Mouse (Mus musculus) T-cell, adult 2 months (primary cell): Measurements from ENCODE around the gene Gng12.
A peak's percentile ranks its signal among the peaks of the same experiment; 100 is the strongest.

Experiments
- DNase-seq: peaks from one replicate; pipeline ENCODE4 v3.0.0; 2022; ENCODE audit warnings: low spot score

Gene Gng12

DNA sequence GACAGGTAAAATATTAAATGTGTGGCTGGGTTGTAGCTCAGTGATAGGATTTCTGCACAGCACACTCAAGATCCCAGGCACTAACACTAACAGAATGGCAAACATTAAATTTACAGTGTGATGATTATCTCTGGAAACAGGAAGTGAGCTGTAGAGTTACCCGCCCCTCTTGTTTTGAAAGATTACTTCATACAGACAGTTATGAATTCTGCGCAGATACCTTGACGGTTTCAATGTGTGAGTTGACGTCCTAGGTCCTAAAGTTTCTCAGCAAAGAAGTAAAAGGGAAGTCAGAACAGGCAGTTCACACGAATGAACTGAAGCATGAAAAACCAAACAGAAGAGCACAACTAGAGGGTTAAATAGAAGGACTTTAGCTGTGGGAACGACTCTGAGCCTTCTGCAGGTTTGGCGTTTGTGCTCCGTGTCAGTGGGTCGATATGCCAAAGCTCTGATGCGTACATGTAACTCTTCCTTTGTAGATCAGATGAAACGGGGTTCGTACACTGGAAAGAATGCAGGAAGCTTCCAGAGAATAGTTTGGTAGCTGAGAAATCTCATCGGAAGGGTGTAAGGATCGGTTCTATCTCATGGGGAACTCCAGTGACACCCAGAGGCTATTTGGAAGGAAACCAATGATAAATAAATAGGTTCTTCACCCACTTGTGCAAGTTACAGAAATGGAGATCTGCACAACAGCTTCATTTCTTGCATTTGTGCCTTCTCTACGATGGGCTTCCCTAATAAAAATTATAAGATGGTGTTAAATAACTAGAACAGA lies 160.1 kb downstream of the Gng12 start:
- peak; percentile 32 for DNase-seq

DNA sequence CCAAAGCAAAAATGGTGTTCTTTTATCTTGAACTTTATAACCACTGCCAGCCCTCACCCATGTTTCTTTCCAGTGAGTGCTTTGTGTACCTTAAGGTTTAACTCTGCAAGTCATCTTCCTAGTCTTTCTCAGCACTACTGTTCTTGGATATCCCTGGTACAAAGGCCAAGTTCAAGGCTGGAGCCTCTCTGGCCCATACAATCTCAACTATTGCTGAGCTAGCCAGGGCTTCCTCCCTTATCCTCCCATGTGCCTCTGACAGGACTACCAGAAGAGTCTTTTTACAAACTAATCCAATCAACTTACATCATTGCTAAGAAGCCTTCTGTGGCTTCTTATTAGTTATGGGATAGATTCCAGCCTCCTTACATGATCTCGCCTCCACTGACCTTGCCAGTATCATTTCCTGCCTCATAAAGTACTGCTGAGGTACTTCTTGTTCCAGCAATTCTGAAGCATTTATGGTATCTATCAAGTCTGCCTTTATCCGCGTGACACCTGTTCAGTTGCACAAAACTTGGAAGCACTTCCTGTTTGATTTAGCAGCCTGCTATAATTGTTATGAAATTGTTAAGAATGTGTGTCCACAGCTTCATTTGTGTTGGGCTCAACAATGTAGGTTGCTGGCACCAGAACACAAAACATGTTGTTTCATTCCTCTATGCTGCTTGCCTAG lies 160.8 kb downstream of the Gng12 start:
- DNase-seq: no peak

DNA sequence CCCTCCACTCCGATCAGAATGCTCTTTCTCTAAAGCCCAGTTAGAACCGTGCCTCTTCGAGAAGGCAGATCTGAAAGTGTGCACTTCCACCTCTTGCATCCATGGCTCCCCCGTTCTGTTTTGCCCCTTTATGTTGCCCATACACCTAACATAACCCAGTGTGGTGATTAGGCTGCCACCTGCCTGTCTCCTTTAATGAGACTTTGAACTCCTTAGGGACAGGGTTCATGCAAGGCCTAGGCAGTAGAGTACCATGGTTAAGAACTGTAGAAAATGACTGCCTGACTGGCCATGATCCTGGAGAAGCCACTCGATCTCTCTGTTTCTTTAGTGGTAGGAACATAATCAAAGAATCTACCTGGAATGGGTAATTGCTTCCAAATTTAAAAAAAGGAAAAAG lies 161.4 kb downstream of the Gng12 start:
- no peak for DNase-seq

DNA sequence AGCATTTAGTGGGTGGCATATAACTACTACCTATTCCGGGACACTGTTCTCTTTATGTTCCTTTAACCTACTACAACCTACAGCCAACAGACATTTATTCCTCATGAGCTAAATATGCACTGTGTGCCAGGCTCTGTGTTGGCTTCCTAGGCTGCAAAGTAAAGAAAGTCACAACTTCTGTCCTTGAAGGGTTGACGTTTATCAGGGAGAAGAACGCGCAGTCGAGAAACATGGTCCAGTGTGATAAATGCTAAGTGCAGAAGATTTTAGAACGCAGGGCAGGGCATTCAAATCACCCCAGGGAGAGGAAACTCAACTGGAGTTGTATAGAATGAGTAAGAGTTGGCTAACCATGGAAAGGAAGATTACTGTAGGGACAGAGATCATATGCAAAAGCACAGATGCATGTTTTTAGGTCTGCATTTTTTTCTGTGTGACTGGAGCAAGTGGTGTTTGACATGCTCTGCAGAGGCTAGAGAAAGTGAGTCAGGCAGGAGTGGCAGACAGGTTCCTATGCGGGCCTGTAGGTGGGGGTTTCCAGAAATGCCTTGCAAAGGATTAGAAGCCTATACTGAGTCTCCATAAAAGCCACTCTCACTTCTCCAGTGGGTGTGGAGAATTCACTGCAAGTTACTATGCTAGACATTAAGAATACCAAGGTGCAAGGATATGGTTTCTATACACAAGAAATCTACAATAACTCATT lies 161.9 kb downstream of the Gng12 start:
- no peak for DNase-seq

DNA sequence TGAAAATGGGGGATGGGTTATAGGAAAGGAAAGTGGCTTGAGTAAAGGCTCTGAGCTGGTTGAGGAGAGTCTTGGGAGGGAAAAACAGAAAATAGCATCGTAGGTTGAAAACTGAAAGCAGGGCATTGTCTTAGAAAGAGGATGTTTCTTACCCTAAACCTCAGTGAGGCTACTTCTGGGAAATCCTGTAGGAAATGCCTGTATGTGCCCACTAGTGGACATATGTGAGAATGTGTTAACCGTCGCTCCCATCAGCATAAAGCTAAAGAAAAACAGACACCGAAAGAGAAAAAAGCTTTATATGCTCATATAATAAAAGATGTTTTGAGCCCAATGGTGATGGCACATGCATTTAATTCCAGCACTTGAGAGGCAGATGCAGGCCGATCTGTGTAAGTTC lies 163.9 kb downstream of the Gng12 start:
- no peak for DNase-seq

DNA sequence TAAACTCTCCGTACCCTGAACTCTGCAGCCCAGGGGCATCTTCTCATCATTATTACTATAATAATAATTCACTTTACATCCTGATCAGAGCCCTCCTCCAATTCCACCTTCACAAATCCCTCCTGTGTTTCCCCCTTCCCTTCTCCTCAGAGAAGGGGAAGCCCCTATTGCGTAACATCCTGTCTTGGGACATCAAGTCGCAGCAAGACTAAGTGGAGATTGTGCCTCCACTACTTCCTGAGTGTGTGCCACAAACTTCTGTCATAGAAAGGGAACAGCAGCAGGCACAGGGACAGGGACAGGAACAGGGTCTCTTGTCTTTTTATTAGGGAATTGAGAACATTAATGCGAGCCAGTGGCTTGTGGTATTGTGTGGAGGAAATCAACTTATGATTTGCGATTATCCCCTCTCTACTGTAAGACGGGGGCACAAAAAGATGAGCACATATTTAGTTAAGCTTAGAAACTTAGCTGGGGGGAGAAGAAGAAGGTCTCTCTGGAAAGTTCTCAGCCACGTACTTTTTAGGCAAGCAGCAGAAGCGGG lies 173.1 kb downstream of the Gng12 start:
- DNase-seq: no peak

DNA sequence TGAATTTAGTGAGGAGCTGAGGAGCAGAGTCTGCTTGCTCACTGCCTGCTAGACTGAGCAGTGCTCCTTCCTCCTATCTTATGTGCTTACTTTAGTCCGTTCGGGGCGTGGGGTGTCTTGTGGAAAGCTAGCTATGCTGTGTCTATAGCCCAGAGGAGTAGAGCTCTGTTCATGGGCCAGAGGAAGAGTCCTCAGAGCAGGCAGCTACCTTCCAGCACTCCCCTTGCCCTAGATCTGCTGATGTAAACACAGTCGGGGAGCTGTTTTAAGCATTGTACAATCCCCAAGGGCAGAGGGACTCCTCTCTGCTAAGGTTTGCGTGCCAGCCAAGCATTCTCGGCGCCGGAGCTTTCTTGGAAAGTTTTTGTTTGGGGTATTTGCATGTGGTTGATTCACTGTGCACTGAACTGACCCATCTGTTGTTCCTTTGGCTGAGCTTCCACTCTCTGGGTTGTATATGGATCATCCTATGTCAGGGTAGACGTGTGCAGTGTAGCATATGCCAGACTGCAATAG lies 173.7 kb downstream of the Gng12 start:
- DNase-seq: no peak
